Mouse (Mus musculus): ENCODE results near the gene Ttll9. TPM values are rescaled to one million over a fixed set of nuclear protein-coding genes. Genes with fewer than 3 reads are reported as not detected.

Gene Ttll9
- total and polyA plus RNA-seq, 2 experiments from 2014 or later: 4.3 to 8.0 TPM

GRCm38 (mm10) chr2:153049288-153049996 is 87.2 kb downstream of the Ttll9 start:
- Histone ChIP-seq H3K9ac (no peak overlapping the region), H3K4me2 (ENCODE audit: low read depth) (no peak overlapping the region), H3K4me3 (ENCODE audit: low read depth, low read length) (no peak overlapping the region), H3K27me3 (ENCODE audit: insufficient read depth, low read length) (no peaks in the 10 kb centered on the region; the same call in 1 of the 2 replicates), H3K9me3 (ENCODE audit: low read length) (no peaks in the 10 kb centered on the region), H3K36me3 (ENCODE audit: insufficient read depth) (peaks cover 7% of the 10 kb centered on the region; the same call in 1 of the 2 replicates), H3K27ac (ENCODE audit: low read depth, low read length) (peak overlapping the region; percentile 40), H3K4me1 (ENCODE audit: insufficient read depth) (peaks cover 14% of the 10 kb centered on the region; the same call in 1 of the 2 replicates)
- WGBS: 33% methylated on average over 9 of the region's 9 CpGs
- DNase-seq: peak; percentile 48
- no peak for TF ChIP-seq CTCF (IDR thresholded peaks at IDR 0.05; ENCODE audit: low read depth)
- ATAC-seq: peak; percentile 66

- Histone ChIP-seq H3K36me3 (ENCODE audit: insufficient read depth) (peaks cover 12% of the 10 kb centered on the region; the same call in 1 of the 2 replicates), H3K4me3 (ENCODE audit: low read depth, low read length) (no peak overlapping the region), H3K27me3 (ENCODE audit: insufficient read depth, low read length) (no peaks in the 10 kb centered on the region; the same call in 1 of the 2 replicates), H3K4me2 (ENCODE audit: low read depth) (no peak overlapping the region), H3K27ac (ENCODE audit: low read depth, low read length) (no peak overlapping the region), H3K9ac (no peak overlapping the region), H3K4me1 (ENCODE audit: insufficient read depth) (peaks cover 14% of the 10 kb centered on the region; the same call in 1 of the 2 replicates), H3K9me3 (ENCODE audit: low read length) (no peaks in the 10 kb centered on the region)
- ATAC-seq (no peak), DNase-seq (no peak)
- WGBS: 68% methylated on average over 4 of the region's 4 CpGs
- no peak for TF ChIP-seq CTCF (IDR thresholded peaks at IDR 0.05; ENCODE audit: low read depth)
Measured at GRCm38 (mm10) chr2:153049997-153050358, 87.7 kb downstream of the Ttll9 start.

GRCm38 (mm10) chr2:153051095-153051494 is 88.8 kb downstream of the Ttll9 start:
- Histone ChIP-seq H3K9ac (no peak overlapping the region), H3K9me3 (ENCODE audit: low read length) (no peaks in the 10 kb centered on the region), H3K4me3 (ENCODE audit: low read depth, low read length) (no peak overlapping the region), H3K27ac (ENCODE audit: low read depth, low read length) (no peak overlapping the region), H3K4me1 (ENCODE audit: insufficient read depth) (peaks cover 14% of the 10 kb centered on the region; the same call in 1 of the 2 replicates), H3K36me3 (ENCODE audit: insufficient read depth) (peaks cover 16% of the 10 kb centered on the region; the same call in 1 of the 2 replicates), H3K4me2 (ENCODE audit: low read depth) (no peak overlapping the region), H3K27me3 (ENCODE audit: insufficient read depth, low read length) (no peaks in the 10 kb centered on the region; the same call in 1 of the 2 replicates)
- TF ChIP-seq CTCF (IDR thresholded peaks at IDR 0.05; ENCODE audit: low read depth): no peak
- no peak for DNase-seq
- no peak for ATAC-seq
- 89% methylated on average over 6 of the region's 6 CpGs for WGBS

- Histone ChIP-seq H3K27me3 (ENCODE audit: insufficient read depth, low read length) (no peaks in the 10 kb centered on the region; the same call in 1 of the 2 replicates), H3K9ac (no peak overlapping the region)
Measured at GRCm38 (mm10) chr2:153051537-153051936, 89.3 kb downstream of the Ttll9 start.

GRCm38 (mm10) chr2:153052700-153053351 is 90.5 kb downstream of the Ttll9 start:
- H3K4me2 ChIP-seq (ENCODE audit: low read depth): no peak overlapping the region
- H3K36me3 ChIP-seq (ENCODE audit: insufficient read depth): peaks cover 26% of the 10 kb centered on the region
- H3K9ac ChIP-seq: no peak overlapping the region
- WGBS: 13% methylated on average over 29 of the region's 30 CpGs
- H3K4me3 ChIP-seq (ENCODE audit: low read depth, low read length): no peak overlapping the region
- no peaks in the 10 kb centered on the region; the same call in 1 of the 2 replicates for H3K27me3 ChIP-seq (ENCODE audit: insufficient read depth, low read length)
- TF ChIP-seq CTCF (IDR thresholded peaks at IDR 0.05; ENCODE audit: low read depth): peak; percentile 47
- DNase-seq (no peak), ATAC-seq (no peak)
- peaks cover 9% of the 10 kb centered on the region; the same call in 1 of the 2 replicates for H3K4me1 ChIP-seq (ENCODE audit: insufficient read depth)
- H3K9me3 ChIP-seq (ENCODE audit: low read length): no peaks in the 10 kb centered on the region
- no peak overlapping the region for H3K27ac ChIP-seq (ENCODE audit: low read depth, low read length)

More at GRCm38 (mm10) chr2:153051537-153051936, 89.3 kb downstream of the Ttll9 start:
- DNase-seq (no peak), ATAC-seq (no peak)
- H3K36me3 ChIP-seq (ENCODE audit: insufficient read depth): peaks cover 20% of the 10 kb centered on the region; the same call in 1 of the 2 replicates
- TF ChIP-seq CTCF (IDR thresholded peaks at IDR 0.05; ENCODE audit: low read depth): no peak
- no peak overlapping the region for H3K4me3 ChIP-seq (ENCODE audit: low read depth, low read length)
- H3K9me3 ChIP-seq (ENCODE audit: low read length): no peaks in the 10 kb centered on the region
- 79% methylated on average over 9 of the region's 9 CpGs for WGBS
- no peak overlapping the region for H3K4me2 ChIP-seq (ENCODE audit: low read depth)
- no peak overlapping the region for H3K27ac ChIP-seq (ENCODE audit: low read depth, low read length)
- H3K4me1 ChIP-seq (ENCODE audit: insufficient read depth): peaks cover 12% of the 10 kb centered on the region; the same call in 1 of the 2 replicates

GRCm38 (mm10) chr2:153053896-153054295 is 91.6 kb downstream of the Ttll9 start:
- Histone ChIP-seq H3K4me3 (ENCODE audit: low read depth, low read length) (no peak overlapping the region), H3K4me2 (ENCODE audit: low read depth) (no peak overlapping the region), H3K9ac (no peak overlapping the region), H3K27ac (ENCODE audit: low read depth, low read length) (no peak overlapping the region), H3K9me3 (ENCODE audit: low read length) (no peaks in the 10 kb centered on the region), H3K27me3 (ENCODE audit: insufficient read depth, low read length) (no peaks in the 10 kb centered on the region; the same call in 1 of the 2 replicates), H3K4me1 (ENCODE audit: insufficient read depth) (peaks cover 9% of the 10 kb centered on the region; the same call in 1 of the 2 replicates), H3K36me3 (ENCODE audit: insufficient read depth) (peaks cover 26% of the 10 kb centered on the region)
- no peak for ATAC-seq
- WGBS: 88% methylated on average over 8 of the region's 8 CpGs
- TF ChIP-seq CTCF (IDR thresholded peaks at IDR 0.05; ENCODE audit: low read depth): no peak
- no peak for DNase-seq

Data from forebrain, postnatal 0 days (tissue).